In the genomic region with DNA sequence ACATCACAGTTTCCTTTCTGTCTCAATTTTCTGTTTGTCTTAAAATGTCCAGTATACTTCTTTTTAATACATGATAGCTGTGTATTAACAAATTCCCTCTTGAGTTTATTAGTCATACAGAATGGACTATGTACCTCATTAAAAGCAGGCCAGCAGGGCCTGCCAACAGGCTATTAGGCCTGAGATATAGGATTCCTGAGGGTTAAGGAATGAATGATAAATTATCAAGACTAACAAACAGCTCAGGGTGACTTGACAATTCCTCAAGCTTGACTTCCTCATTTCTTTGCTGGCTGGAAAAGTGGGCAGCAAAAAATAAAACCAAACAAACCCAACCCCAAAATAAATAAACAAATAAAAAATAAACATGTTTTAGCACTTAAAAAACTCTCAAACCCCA, we compare ENCODE assay signal across 31 mouse cellular contexts. TPM values are rescaled to one million over a fixed set of nuclear protein-coding genes. Genes with fewer than 3 reads are reported as not detected.
A peak's percentile ranks its signal among the peaks of the same experiment; 100 is the strongest.
DNase-seq lines count a peak whose midpoint lies in the region; ATAC-seq and TF ChIP-seq lines count a peak whose summit lies in the region.
"Had no signal": no experiment of that assay in that cellular context is flagged by ENCODE, and none has a peak within 500 bp of the region (broad histone marks: within the 10 kb centered on the region; RNA-seq: fewer than 3 reads in every experiment).

No protein-coding gene starts in this region.

- no peaks in the 10 kb centered on the region for H3K9me3 ChIP-seq in G1E (replicated peaks)
- H3K9me3 ChIP-seq in intestine, embryonic 15.5 days = no peaks in the 10 kb centered on the region
- H3K9me3 ChIP-seq: embryonic facial prominence, embryonic 12.5 days; forebrain, embryonic 15.5 days; heart, embryonic 10.5 days; hindbrain, embryonic 13.5 days; limb, embryonic 13.5 days; liver, embryonic 13.5 days; midbrain, embryonic 12.5 days; neural tube, embryonic 12.5 days had no signal

- no peaks in the 10 kb centered on the region for H3K27me3 ChIP-seq in G1E (ENCODE audit: insufficient read depth, low read length)
- H3K27me3 ChIP-seq in intestine, embryonic 15.5 days (replicated peaks) = no peaks in the 10 kb centered on the region
- H3K27me3 ChIP-seq: embryonic facial prominence, embryonic 12.5 days; forebrain, embryonic 15.5 days; hindbrain, embryonic 13.5 days; limb, embryonic 13.5 days; liver, embryonic 13.5 days; midbrain, embryonic 12.5 days; neural tube, embryonic 12.5 days had no signal

- peaks cover 37% of the 10 kb centered on the region for H3K36me3 ChIP-seq in G1E (replicated peaks)
- 0 out of 2 replicates have a peak, but pooled peaks cover 3% of the 10 kb centered on the region for H3K36me3 ChIP-seq in intestine, embryonic 15.5 days

- H3K4me1 ChIP-seq in G1E (ENCODE audit: insufficient read depth, low read depth, low read length) = peaks cover 12% of the 10 kb centered on the region
- no peaks in the 10 kb centered on the region for H3K4me1 ChIP-seq in intestine, embryonic 15.5 days (replicated peaks)
- H3K4me1 ChIP-seq: embryonic facial prominence, embryonic 12.5 days; forebrain, embryonic 15.5 days; heart, embryonic 10.5 days; hindbrain, embryonic 13.5 days; limb, embryonic 13.5 days; liver, embryonic 13.5 days; midbrain, embryonic 12.5 days; neural tube, embryonic 12.5 days had no signal

- no peak for DNase-seq in G1E (ENCODE audit: low spot score)
- peak; percentile 11 for DNase-seq in NIH3T3 (ENCODE audit: low read depth)
- no peak for DNase-seq in spleen, postnatal 4 days (ENCODE audit: low spot score in 2 of 2)
- no peak for DNase-seq in Muller cell, postnatal 12 days (ENCODE audit: inconsistent ontology term)
- DNase-seq in heart, adult 18-20 months = no peak
- DNase-seq: adrenal gland, adult 2 months; B cell, adult 2 months; cerebellum, adult 8-10 months; cerebellum, postnatal 36 days; embryo, embryonic 11 days; heart, postnatal 36 days; kidney, adult 2 months; kidney, postnatal 36 days; liver, embryonic 13.5 days; lung, adult 18-20 months; lung, postnatal 4 days; right cerebral cortex, adult 18-20 months; right cerebral cortex, postnatal 4 days had no signal

- H3K4me2 ChIP-seq in intestine, embryonic 15.5 days (replicated peaks) = no peak overlapping the region
- H3K4me2 ChIP-seq: embryonic facial prominence, embryonic 12.5 days; forebrain, embryonic 15.5 days; hindbrain, embryonic 13.5 days; limb, embryonic 13.5 days; liver, embryonic 13.5 days; midbrain, embryonic 12.5 days; neural tube, embryonic 12.5 days had no signal

- H3K4me3 ChIP-seq in G1E (ENCODE audit: low read depth, low read length) = no peak overlapping the region
- H3K4me3 ChIP-seq in intestine, embryonic 15.5 days (replicated peaks) = no peak overlapping the region
- H3K4me3 ChIP-seq: embryonic facial prominence, embryonic 12.5 days; forebrain, embryonic 15.5 days; heart, embryonic 10.5 days; hindbrain, embryonic 13.5 days; layer of hippocampus, adult 2 months; limb, embryonic 13.5 days; liver, embryonic 13.5 days; midbrain, embryonic 12.5 days; myocyte; neural tube, embryonic 12.5 days had no signal

- peak; percentile 17; the same call in 1 of the 2 replicates for ATAC-seq in G1E (ENCODE audit: extremely low read depth, insufficient number of reproducible peaks, low FRiP score, poor library complexity, severe bottlenecking)
- ATAC-seq in intestine, embryonic 15.5 days = peak; percentile 54; the same call in 1 of the 2 replicates
- ATAC-seq in megakaryocyte progenitor cell, adult 5-6 weeks (replicated peaks; ENCODE audit: poor library complexity) = peak; percentile 72
- ATAC-seq: activated CD4-positive, CD25-positive, alpha-beta regulatory T cell, adult 4 months; forebrain, embryonic 15.5 days; lung, postnatal 0 days had no signal

- no peak for TF ChIP-seq CTCF in G1E (IDR thresholded peaks at IDR 0.05; ENCODE audit: low read depth, low read length)

- H3K9ac ChIP-seq in intestine, embryonic 15.5 days = no peak overlapping the region
- H3K9ac ChIP-seq: embryonic facial prominence, embryonic 12.5 days; forebrain, embryonic 15.5 days; hindbrain, embryonic 13.5 days; limb, embryonic 13.5 days; liver, embryonic 13.5 days; midbrain, embryonic 12.5 days; neural tube, embryonic 12.5 days had no signal

- no peak overlapping the region for H3K27ac ChIP-seq in intestine, embryonic 15.5 days
- H3K27ac ChIP-seq: embryonic facial prominence, embryonic 12.5 days; forebrain, embryonic 15.5 days; heart, embryonic 10.5 days; hindbrain, embryonic 13.5 days; layer of hippocampus, adult 2 months; limb, embryonic 13.5 days; liver, embryonic 13.5 days; midbrain, embryonic 12.5 days; neural tube, embryonic 12.5 days had no signal

RNA-seq across cellular contexts. Expression of a gene that starts 43.5 kb away (rescaled TPM):
- 3.8 and 6.5 TPM in 2 replicates for total RNA-seq in G1E (2014; fragmentation: Nextera tagmentation)
- total RNA-seq in G1E (2017) = 12.4 and 14.5 TPM in 2 replicates
- 1.2 and 2.6 TPM in 2 replicates for polyA plus RNA-seq in G1E (2012)
- polyA plus RNA-seq in intestine, embryonic 15.5 days (2015; fragmentation: Nextera tagmentation; extraction: Ambion mirVana) = 17.9 and 20.0 TPM in 2 replicates
- total RNA-seq in megakaryocyte progenitor cell, adult 5-6 weeks (2015) = 33.0 and 35.2 TPM in 2 replicates
- 40.5 and 40.9 TPM in 2 replicates for total RNA-seq in megakaryocyte progenitor cell, adult 5-6 weeks (2017)
- total RNA-seq in heart, adult 18-20 months (2021) = 1 to 10 TPM; 3.1 to 4.9 TPM

Comparison
In these comparisons a context has a peak if more than half of its experiments do, and no peak if none do; other contexts are left out.
1. ATAC-seq: peak in every context shown above with its lines; median percentile 72 in megakaryocyte progenitor cell, adult 5-6 weeks; 54 in intestine, embryonic 15.5 days; 17 in G1E.